Mouse (Mus musculus) neural tube, embryonic 10.5 days (tissue): Measurements from ENCODE around the gene Ftsj3.

Source experiments
- DNase-seq: peaks from one replicate; pipeline ENCODE4 v3.0.0-alpha.2; 2017; ENCODE audit warnings: low spot score; ENCODE audit errors: extremely low spot score

Ftsj3 gene

GRCm38 (mm10) chr11:106255685-106256451 is at the start of gene Ftsj3, which contains the start of gene Psmc5:
Gene Ftsj3 (minus strand): TSS chr11:106256079.
Gene Psmc5 (plus strand): TSS chr11:106256154.
- DNase-seq: peak; percentile 98

- no peak for DNase-seq
Observed at GRCm38 (mm10) chr11:106305348-106306064, 49.6 kb upstream of the Ftsj3 start.

GRCm38 (mm10) chr11:106302634-106303033 is 46.8 kb upstream of the Ftsj3 start:
- peak; percentile 80 for DNase-seq

- no peak for DNase-seq
Observed at GRCm38 (mm10) chr11:106301765-106302164, 45.9 kb upstream of the Ftsj3 start, which contains the start of gene Gh. Gene Gh (minus strand): TSS chr11:106301865.

- DNase-seq: no peak
Observed at GRCm38 (mm10) chr11:106291861-106292260, 36.0 kb upstream of the Ftsj3 start.

GRCm38 (mm10) chr11:106290376-106290775 is 34.5 kb upstream of the Ftsj3 start:
- DNase-seq: no peak

- no peak for DNase-seq
Observed at GRCm38 (mm10) chr11:106289369-106289768, 33.5 kb upstream of the Ftsj3 start.

GRCm38 (mm10) chr11:106286987-106287386 is 31.1 kb upstream of the Ftsj3 start:
- no peak for DNase-seq

GRCm38 (mm10) chr11:106286206-106286605 is 30.3 kb upstream of the Ftsj3 start:
- no peak for DNase-seq

GRCm38 (mm10) chr11:106284126-106284525 is 28.2 kb upstream of the Ftsj3 start:
- DNase-seq: no peak

- DNase-seq: no peak
Observed at GRCm38 (mm10) chr11:106283371-106283770, 27.5 kb upstream of the Ftsj3 start.

- no peak for DNase-seq
Observed at GRCm38 (mm10) chr11:106282452-106282851, 26.6 kb upstream of the Ftsj3 start.

- peak; percentile 92 for DNase-seq
Observed at GRCm38 (mm10) chr11:106276454-106276853, 20.6 kb upstream of the Ftsj3 start, which contains the start of gene Tcam1. Gene Tcam1 (plus strand): TSS chr11:106276672.

GRCm38 (mm10) chr11:106274971-106275411 is 19.1 kb upstream of the Ftsj3 start:
- peak; percentile 26 for DNase-seq

GRCm38 (mm10) chr11:106274374-106274773 is 18.5 kb upstream of the Ftsj3 start:
- no peak for DNase-seq

GRCm38 (mm10) chr11:106273811-106274210 is 17.9 kb upstream of the Ftsj3 start:
- DNase-seq: no peak

GRCm38 (mm10) chr11:106273311-106273684 is 17.4 kb upstream of the Ftsj3 start:
- DNase-seq: no peak

- DNase-seq: peak; percentile 99
Observed at GRCm38 (mm10) chr11:106272644-106273310, 16.9 kb upstream of the Ftsj3 start, which contains the start of gene Smarcd2. Gene Smarcd2 (minus strand): TSS chr11:106272972.

- no peak for DNase-seq
Observed at GRCm38 (mm10) chr11:106271794-106272643, 16.1 kb upstream of the Ftsj3 start.

- DNase-seq: peak; percentile 38
Observed at GRCm38 (mm10) chr11:106271131-106271793, 15.4 kb upstream of the Ftsj3 start.
